Mouse (Mus musculus) hindbrain, embryonic 14.5 days (tissue): ENCODE data around the gene Stxbp3. TPM values are rescaled to one million over a fixed set of nuclear protein-coding genes. Genes with fewer than 3 reads are reported as not detected.

Experiments used
- ATAC-seq: fragments of 200-750 bp; cut with Nextera tagmentation; 2 replicates; pipeline ENCODE4 v1.8.0; 2017; ENCODE audit warnings: moderate number of reproducible peaks, mild to moderate bottlenecking, moderate TSS enrichment, moderate library complexity; ENCODE audit not compliant: low FRiP score
- DNase-seq: peaks from one replicate; pipeline ENCODE4 v3.0.0-alpha.2; 2015; ENCODE audit warnings: low spot score
- H3K27ac ChIP-seq: fragments of 300-500 bp; sonication (generic); 2 replicates; pipeline ENCODE4 v1.5.1; 2014; ENCODE audit warnings: mild to moderate bottlenecking, moderate library complexity
- H3K27me3 ChIP-seq: fragments of 300-500 bp; sonication (generic); 2 replicates; pipeline ENCODE4 v1.6.1; 2014; ENCODE audit warnings: mild to moderate bottlenecking, low read length, mixed read lengths; ENCODE audit not compliant: control insufficient read depth, insufficient read depth
- H3K36me3 ChIP-seq: fragments of 300-500 bp; sonication (generic); replicated peaks from 2 replicates; pipeline ENCODE4 v1.6.1; 2014; ENCODE audit not compliant: control insufficient read depth, insufficient read depth
- H3K4me1 ChIP-seq: fragments of 300-500 bp; sonication (generic); replicated peaks from 2 replicates; pipeline ENCODE4 v1.6.1; 2014; ENCODE audit warnings: antibody characterized with exemption, low read length, mixed read lengths; ENCODE audit not compliant: control insufficient read depth, insufficient read depth
- H3K4me2 ChIP-seq: fragments of 300-500 bp; sonication (generic); replicated peaks from 2 replicates; pipeline ENCODE4 v1.6.1; 2014; ENCODE audit warnings: mild to moderate bottlenecking, moderate library complexity
- H3K4me3 ChIP-seq: fragments of 300-500 bp; sonication (generic); replicated peaks from 2 replicates; pipeline ENCODE4 v1.5.1; 2014; ENCODE audit warnings: mild to moderate bottlenecking, low read length
- H3K9ac ChIP-seq: fragments of 300-500 bp; sonication (generic); 2 replicates; pipeline ENCODE4 v1.6.1; 2014
- H3K9me3 ChIP-seq: fragments of 300-500 bp; sonication (generic); 2 replicates; pipeline ENCODE4 v1.6.1; 2016; ENCODE audit warnings: low read length; ENCODE audit not compliant: control insufficient read depth
- WGBS: fragments of 180-500 bp; shearing (Covaris S2); extraction: QIAGEN DNeasy Blood & Tissue Kit; methylation state at CpG from one replicate; pipeline ENCODE4 v1.1.7; 2014; 5-methylcytosine and 5-hydroxymethylcytosine counted together
- polyA plus RNA-seq: library from polyadenylated mRNA; unstranded; fragments of >200 nt; fragmentation: Nextera tagmentation; extraction: Ambion mirVana; gene quantifications from 2 replicates; pipeline ENCODE4 v1.2.1, GENCODE M21; 2014

Stxbp3 gene
- polyA plus RNA-seq, 1 experiment from 2014 or later: 14.5 TPM

DNA sequence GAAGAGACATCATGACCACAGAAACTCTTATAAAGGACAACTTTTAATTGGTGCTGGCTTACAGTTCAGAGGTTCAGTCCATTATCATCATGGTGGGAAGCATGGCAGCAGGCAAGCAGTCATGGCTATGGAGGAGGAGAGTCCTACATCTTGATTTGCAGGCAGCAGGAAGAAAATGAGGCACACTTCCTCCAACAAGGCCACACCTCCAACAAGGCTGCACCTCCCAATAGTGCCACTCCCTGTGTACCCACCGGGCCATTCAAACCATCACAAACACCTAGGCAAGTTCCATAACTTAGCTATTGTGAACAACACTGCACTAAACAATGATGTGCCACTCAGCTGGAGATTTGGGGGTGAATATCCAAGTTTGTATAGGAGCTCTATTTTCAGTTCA is 85.8 kb downstream of the Stxbp3 start:
- no peaks in the 10 kb centered on the region for H3K27me3 ChIP-seq
- no peak overlapping the region for H3K27ac ChIP-seq
- H3K9me3 ChIP-seq: no peaks in the 10 kb centered on the region
- no peaks in the 10 kb centered on the region for H3K4me1 ChIP-seq
- H3K4me3 ChIP-seq: no peak overlapping the region
- H3K9ac ChIP-seq: no peak overlapping the region
- DNase-seq (no peak), ATAC-seq (no peak)
- 100% methylated on average over 1 of the region's 1 CpGs for WGBS
- no peak overlapping the region for H3K4me2 ChIP-seq
- no peaks in the 10 kb centered on the region for H3K36me3 ChIP-seq

DNA sequence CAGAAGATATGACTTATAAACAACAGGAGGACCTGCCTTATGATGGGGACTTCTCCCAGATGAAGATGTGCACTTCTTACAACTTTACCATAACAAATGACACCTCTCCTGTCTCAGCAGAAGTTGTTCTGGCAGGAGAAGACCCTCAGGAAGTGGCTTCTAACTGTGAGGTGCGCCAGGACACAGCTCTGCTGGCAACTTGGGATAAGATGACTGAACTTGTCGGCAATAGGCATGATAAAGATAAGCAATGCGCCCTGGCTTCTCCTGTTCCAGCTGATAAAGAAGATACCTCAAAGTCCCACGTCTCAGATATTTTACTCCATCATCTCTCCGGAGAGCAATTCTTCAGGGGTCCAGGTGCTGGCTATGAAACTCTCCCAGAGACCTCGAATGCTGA is 88.6 kb downstream of the Stxbp3 start:
- Histone ChIP-seq H3K4me1 (no peaks in the 10 kb centered on the region), H3K36me3 (no peaks in the 10 kb centered on the region), H3K9me3 (no peaks in the 10 kb centered on the region), H3K27me3 (no peaks in the 10 kb centered on the region), H3K9ac (no peak overlapping the region), H3K27ac (no peak overlapping the region), H3K4me3 (no peak overlapping the region), H3K4me2 (no peak overlapping the region)
- DNase-seq: no peak
- WGBS: 91% methylated on average over 6 of the region's 6 CpGs
- no peak for ATAC-seq

DNA sequence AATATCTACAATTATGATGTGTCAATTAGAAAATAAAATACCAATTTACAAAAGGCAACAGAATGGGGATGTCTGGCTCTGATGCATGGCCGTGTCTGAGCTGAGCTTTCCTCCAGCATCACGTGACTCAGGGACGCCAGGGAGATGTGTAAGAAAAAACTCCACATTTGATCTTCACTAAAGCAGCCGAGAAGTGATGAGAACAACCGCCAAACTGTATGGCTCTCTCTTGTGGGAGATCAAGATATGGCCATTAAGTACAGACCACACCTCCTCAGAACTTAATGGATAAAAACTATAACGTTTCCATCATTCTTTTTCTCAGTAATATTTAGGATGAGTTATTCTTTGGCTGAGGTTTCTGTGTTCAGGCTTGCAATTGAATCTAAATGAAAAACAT is 89.3 kb downstream of the Stxbp3 start:
- DNase-seq (no peak), ATAC-seq (no peak)
- H3K27me3 ChIP-seq: no peaks in the 10 kb centered on the region
- no peak overlapping the region for H3K4me2 ChIP-seq
- no peak overlapping the region for H3K9ac ChIP-seq
- no peaks in the 10 kb centered on the region for H3K4me1 ChIP-seq
- no peaks in the 10 kb centered on the region for H3K9me3 ChIP-seq
- H3K4me3 ChIP-seq: no peak overlapping the region
- no peak overlapping the region for H3K27ac ChIP-seq
- H3K36me3 ChIP-seq: no peaks in the 10 kb centered on the region
- WGBS: 81% methylated on average over 6 of the region's 6 CpGs

DNA sequence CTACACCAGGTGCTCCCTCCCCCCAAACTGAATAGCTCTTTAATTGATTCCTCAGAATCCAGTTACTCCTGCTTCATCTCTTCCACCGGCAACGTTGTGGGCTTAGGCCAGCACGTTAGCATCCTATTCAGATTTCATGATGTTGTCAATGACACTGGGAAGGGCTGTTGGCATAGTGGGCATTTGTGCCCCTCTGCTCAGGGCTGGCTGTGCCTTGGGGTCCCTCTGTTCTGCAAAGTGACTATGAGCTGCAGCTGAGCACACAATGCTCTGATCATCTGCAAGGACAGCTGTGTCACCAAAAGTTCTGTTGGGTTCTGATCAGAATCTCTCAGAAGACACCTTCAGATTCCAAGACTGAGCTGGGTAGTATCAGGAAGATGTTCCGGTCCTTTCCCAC is 96.3 kb downstream of the Stxbp3 start:
- no peak overlapping the region for H3K4me3 ChIP-seq
- no peaks in the 10 kb centered on the region for H3K27me3 ChIP-seq
- ATAC-seq (no peak), DNase-seq (no peak)
- no peaks in the 10 kb centered on the region for H3K36me3 ChIP-seq
- no peak overlapping the region for H3K9ac ChIP-seq
- no peak overlapping the region for H3K4me2 ChIP-seq
- H3K27ac ChIP-seq: no peak overlapping the region
- 84% methylated on average over 4 of the region's 4 CpGs for WGBS
- no peaks in the 10 kb centered on the region for H3K4me1 ChIP-seq
- no peaks in the 10 kb centered on the region for H3K9me3 ChIP-seq

Other genes starting within 250 kb of the Stxbp3 start
- 105 and 130 TPM in 2 replicates for gene Wdr47, start 249.2 kb downstream of the Stxbp3 start, polyA plus RNA-seq
- 40.2 and 42.8 TPM in 2 replicates for gene Clcc1, start 186.6 kb downstream of the Stxbp3 start, polyA plus RNA-seq
- 22.7 and 24.2 TPM in 2 replicates for gene Gpsm2, start 118.2 kb downstream of the Stxbp3 start, polyA plus RNA-seq
- not detected in 2 replicates for gene Aknad1, start 100.9 kb downstream of the Stxbp3 start, polyA plus RNA-seq
- gene Fndc7, start 49.5 kb upstream of the Stxbp3 start, polyA plus RNA-seq: not detected in 2 replicates
- 38.1 and 41.8 TPM in 2 replicates for gene Prpf38b, start 71.2 kb upstream of the Stxbp3 start, polyA plus RNA-seq
- gene Henmt1, start 99.3 kb upstream of the Stxbp3 start, polyA plus RNA-seq: 2.4 and 3.3 TPM in 2 replicates
- gene Gm9857, start 99.9 kb upstream of the Stxbp3 start, polyA plus RNA-seq: not detected in 2 replicates
- gene Fam102b, start 187.1 kb upstream of the Stxbp3 start, polyA plus RNA-seq: 20.9 and 24.9 TPM in 2 replicates
- not detected in 2 replicates for gene Slc25a54, start 239.9 kb upstream of the Stxbp3 start, polyA plus RNA-seq